Mouse (Mus musculus): ENCODE data around the gene Ppib.

GRCm38 (mm10) chr9:66040801-66041200 lies 19.2 kb upstream of the Ppib start:
- no peak for TF ChIP-seq CTCF (IDR thresholded peaks at IDR 0.05; ENCODE audit: low read depth)
- no peak for TF ChIP-seq EP300 (IDR thresholded peaks at IDR 0.05; ENCODE audit: low read depth)

Measured in heart, postnatal 0 days (tissue).